Mouse (Mus musculus) embryonic facial prominence, embryonic 14.5 days (tissue): ENCODE measurements around the gene Gm16253. TPM values are rescaled to one million over a fixed set of nuclear protein-coding genes. Genes with fewer than 3 reads are reported as not detected.
A peak's percentile ranks its signal among the peaks of the same experiment; 100 is the strongest.

Source experiments
- ATAC-seq: fragments of 200-750 bp; cut with Nextera tagmentation; 2 replicates; pipeline ENCODE4 v1.8.0; 2017; ENCODE audit warnings: low read depth, moderate number of reproducible peaks, moderate TSS enrichment
- DNase-seq: peaks from one replicate; pipeline ENCODE4 v3.0.0-alpha.2; 2015; ENCODE audit warnings: low spot score
- H3K27ac ChIP-seq: fragments of 300-500 bp; sonication (generic); replicated peaks from 2 replicates; pipeline ENCODE4 v1.5.1; 2014; ENCODE audit warnings: low read depth, mild to moderate bottlenecking, low read length, moderate library complexity
- H3K27me3 ChIP-seq: fragments of 300-500 bp; sonication (generic); replicated peaks from 2 replicates; pipeline ENCODE4 v1.6.1; 2014; ENCODE audit warnings: low read length; ENCODE audit not compliant: control insufficient read depth, insufficient read depth
- H3K36me3 ChIP-seq: fragments of 300-500 bp; sonication (generic); 2 replicates; pipeline ENCODE4 v1.6.1; 2014; ENCODE audit warnings: low read length, mixed read lengths; ENCODE audit not compliant: control insufficient read depth, insufficient read depth
- H3K4me1 ChIP-seq: fragments of 300-500 bp; sonication (generic); 2 replicates; pipeline ENCODE4 v1.6.1; 2014; ENCODE audit warnings: antibody characterized with exemption, low read length; ENCODE audit not compliant: control insufficient read depth, insufficient read depth
- H3K4me2 ChIP-seq: fragments of 300-500 bp; sonication (generic); 2 replicates; pipeline ENCODE4 v1.6.1; 2014; ENCODE audit warnings: low read depth, mild to moderate bottlenecking, low read length, moderate library complexity, mixed read lengths
- H3K4me3 ChIP-seq: fragments of 300-500 bp; sonication (generic); 2 replicates; pipeline ENCODE4 v1.5.1; 2014; ENCODE audit warnings: low read depth, mild to moderate bottlenecking, low read length
- H3K9ac ChIP-seq: fragments of 300-500 bp; sonication (generic); 2 replicates; pipeline ENCODE4 v1.6.1; 2014; ENCODE audit warnings: low read depth, mild to moderate bottlenecking, low read length, moderate library complexity, mixed read lengths
- H3K9me3 ChIP-seq: fragments of 300-500 bp; sonication (generic); 2 replicates; pipeline ENCODE4 v1.6.1; 2016; ENCODE audit warnings: low read length; ENCODE audit not compliant: control insufficient read depth
- WGBS: fragments of 180-500 bp; shearing (Covaris S2); extraction: QIAGEN DNeasy Blood & Tissue Kit; methylation state at CpG from one replicate; pipeline ENCODE4 v1.1.7; 2014; 5-methylcytosine and 5-hydroxymethylcytosine counted together
- polyA plus RNA-seq: library from polyadenylated mRNA; unstranded; fragments of >200 nt; fragmentation: Nextera tagmentation; extraction: Ambion mirVana; gene quantifications from 2 replicates; pipeline ENCODE4 v1.2.1, GENCODE M21; 2014

The Gm16253 gene
- polyA plus RNA-seq, 1 experiment from 2014 or later, result not detected

DNA sequence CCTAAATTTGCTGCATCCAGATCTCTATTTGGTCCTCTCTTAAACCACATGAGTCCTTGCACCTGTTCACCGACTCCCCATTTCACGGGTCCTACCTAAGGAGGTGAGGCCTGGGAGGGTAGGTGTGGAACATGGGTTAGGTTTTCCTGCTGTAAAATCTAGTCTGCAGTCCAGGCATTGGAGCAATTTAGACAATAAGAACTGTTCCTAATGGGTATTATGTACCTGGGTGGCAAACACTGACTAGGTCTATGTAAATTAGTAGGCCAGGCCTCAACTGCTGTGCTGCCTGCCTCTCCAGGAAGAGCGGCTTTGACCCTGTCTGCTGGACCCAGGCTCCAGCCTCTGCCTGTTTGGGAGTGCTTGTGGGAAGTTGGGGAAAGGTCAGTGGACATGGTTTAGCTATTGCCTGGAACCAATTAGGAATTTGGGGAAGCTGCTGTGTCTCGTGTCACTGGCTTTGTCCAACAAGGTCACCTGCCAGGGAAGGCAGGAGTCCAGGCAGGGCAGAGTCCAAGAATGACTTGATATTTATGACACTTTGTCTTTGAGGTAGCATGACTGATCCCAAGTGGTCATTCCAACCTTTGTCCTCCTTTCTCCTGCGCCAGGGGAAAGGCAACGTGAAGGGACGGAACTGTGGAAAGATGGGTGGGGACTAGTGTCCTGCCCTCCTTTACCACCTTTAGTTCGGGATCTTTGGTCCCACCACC, 1.4 kb upstream of the Gm16253 start:
- ATAC-seq, result no peak

DNA sequence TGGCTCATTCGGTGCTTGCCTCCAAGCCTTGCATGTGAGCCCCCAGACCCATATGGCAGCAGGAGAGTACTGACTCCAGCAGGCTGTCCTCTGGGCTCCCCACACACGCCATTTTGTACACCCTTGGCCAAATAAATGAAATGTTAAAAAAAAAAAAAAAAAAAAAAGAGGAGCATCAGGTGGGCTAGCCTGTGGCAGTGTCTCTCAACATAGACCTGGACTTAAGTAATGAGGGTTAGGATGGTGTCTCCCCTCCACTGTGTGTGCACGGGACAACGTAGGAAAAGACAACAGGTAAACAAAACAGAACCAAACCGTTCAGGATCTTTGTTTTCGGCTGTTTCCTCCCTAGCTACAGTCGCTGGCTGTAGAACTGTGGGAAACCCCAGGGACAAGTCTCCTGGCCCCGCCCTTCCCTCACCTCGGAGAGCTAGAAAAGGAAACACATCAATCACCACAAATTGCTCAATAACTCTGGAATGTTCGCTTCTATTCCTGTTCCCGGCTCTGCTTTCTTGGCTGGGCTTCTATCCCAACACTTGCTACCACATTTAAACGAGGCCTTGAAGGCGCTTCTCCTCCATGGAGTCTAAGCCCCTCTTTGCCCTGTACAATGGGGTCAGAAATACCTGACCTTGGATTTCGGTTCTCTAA, 652 bp upstream of the Gm16253 start:
- H3K9ac ChIP-seq, result no peak overlapping the region
- H3K9me3 ChIP-seq, result no peaks in the 10 kb centered on the region
- DNase-seq, result peak; percentile 82
- peak overlapping the region; percentile 72 for H3K27ac ChIP-seq
- H3K4me3 ChIP-seq, result peak overlapping the region; percentile 3; the same call in 1 of the 2 replicates
- H3K4me2 ChIP-seq, result peak overlapping the region; percentile 41
- H3K36me3 ChIP-seq, result peaks cover 5% of the 10 kb centered on the region; the same call in 1 of the 2 replicates
- H3K27me3 ChIP-seq, result no peaks in the 10 kb centered on the region
- WGBS, result 38% methylated on average over 14 of the region's 14 CpGs
- peak; percentile 17 for ATAC-seq
- H3K4me1 ChIP-seq, result peaks cover 8% of the 10 kb centered on the region

More for the DNA sequence above, 1.4 kb upstream of the Gm16253 start:
- 85% methylated on average over 8 of the region's 8 CpGs for WGBS
- DNase-seq, result no peak
- H3K27ac ChIP-seq, result peak overlapping the region; percentile 72; the same call in 1 of the 2 replicates
- H3K4me2 ChIP-seq, result no peak overlapping the region
- H3K27me3 ChIP-seq, result no peaks in the 10 kb centered on the region
- no peak overlapping the region for H3K9ac ChIP-seq
- H3K4me1 ChIP-seq, result peaks cover 8% of the 10 kb centered on the region
- H3K36me3 ChIP-seq, result peaks cover 5% of the 10 kb centered on the region; the same call in 1 of the 2 replicates
- H3K4me3 ChIP-seq, result no peak overlapping the region
- no peaks in the 10 kb centered on the region for H3K9me3 ChIP-seq

DNA sequence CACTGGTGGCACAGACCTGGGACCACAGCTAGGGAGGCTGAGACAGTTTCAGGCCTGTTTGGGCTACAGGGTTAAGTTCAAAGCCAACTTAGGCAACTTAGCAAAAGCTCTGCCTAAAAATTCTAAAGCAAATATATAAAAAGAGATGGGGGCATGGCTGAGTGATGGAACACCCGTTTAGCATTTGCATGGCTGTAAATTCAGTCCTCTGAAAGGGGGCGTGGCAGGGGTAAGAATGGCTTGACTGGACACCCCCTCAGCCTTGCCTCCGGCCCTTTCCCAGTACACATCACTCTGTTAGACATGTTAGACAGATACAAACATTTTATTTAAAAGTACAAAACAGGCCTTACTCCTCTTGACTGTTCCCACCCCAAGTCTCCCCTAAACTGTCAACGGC, 782 bp downstream of the Gm16253 start:
- WGBS, result 75% methylated on average over 4 of the region's 4 CpGs
- peak overlapping the region; percentile 41; the same call in 1 of the 2 replicates for H3K4me2 ChIP-seq

DNA sequence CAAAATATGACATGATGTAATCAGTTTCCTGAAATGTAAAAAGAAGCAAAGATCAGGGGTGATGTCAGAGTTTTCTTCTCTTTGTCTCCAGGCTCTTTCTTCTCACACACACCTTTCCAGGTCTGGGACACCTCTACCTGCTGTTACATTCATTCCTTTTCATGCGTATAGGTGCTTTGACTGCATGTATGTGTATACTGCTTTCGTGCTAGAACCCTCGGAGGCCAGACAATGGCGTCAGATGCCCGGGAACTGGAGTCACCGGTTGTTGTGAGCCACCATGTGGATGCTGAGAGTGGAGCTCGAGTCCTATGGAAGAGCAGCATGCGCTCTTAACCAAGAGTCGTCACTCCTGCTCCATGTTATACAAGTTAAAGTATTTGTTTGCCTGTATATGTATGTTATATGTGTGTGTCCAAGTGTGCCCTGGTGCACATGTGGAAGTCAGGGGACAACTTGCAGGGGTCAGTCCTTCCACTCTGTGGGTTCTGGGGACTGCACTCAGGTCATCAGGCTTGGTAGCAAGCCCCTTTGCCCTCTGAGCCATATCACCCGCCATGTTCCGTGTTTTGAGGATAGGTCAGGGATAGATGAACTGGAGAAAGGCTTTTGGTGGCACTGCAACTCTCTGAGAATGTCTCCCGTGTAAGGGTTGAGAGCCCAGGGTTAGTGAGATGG, 1.9 kb downstream of the Gm16253 start:
- no peaks in the 10 kb centered on the region for H3K9me3 ChIP-seq
- H3K4me3 ChIP-seq, result no peak overlapping the region
- ATAC-seq (no peak), DNase-seq (no peak)
- H3K4me2 ChIP-seq, result no peak overlapping the region
- 79% methylated on average over 12 of the region's 12 CpGs for WGBS
- H3K27ac ChIP-seq, result no peak overlapping the region
- H3K36me3 ChIP-seq, result peaks cover 5% of the 10 kb centered on the region; the same call in 1 of the 2 replicates
- H3K27me3 ChIP-seq, result no peaks in the 10 kb centered on the region
- H3K9ac ChIP-seq, result no peak overlapping the region
- peaks cover 8% of the 10 kb centered on the region for H3K4me1 ChIP-seq

More for the DNA sequence above, 782 bp downstream of the Gm16253 start:
- H3K4me3 ChIP-seq, result no peak overlapping the region
- no peak overlapping the region for H3K9ac ChIP-seq
- peak overlapping the region; percentile 72 for H3K27ac ChIP-seq
- peaks cover 5% of the 10 kb centered on the region; the same call in 1 of the 2 replicates for H3K36me3 ChIP-seq
- peaks cover 8% of the 10 kb centered on the region for H3K4me1 ChIP-seq
- H3K9me3 ChIP-seq, result no peaks in the 10 kb centered on the region
- no peaks in the 10 kb centered on the region for H3K27me3 ChIP-seq
- no peak for ATAC-seq
- no peak for DNase-seq

DNA sequence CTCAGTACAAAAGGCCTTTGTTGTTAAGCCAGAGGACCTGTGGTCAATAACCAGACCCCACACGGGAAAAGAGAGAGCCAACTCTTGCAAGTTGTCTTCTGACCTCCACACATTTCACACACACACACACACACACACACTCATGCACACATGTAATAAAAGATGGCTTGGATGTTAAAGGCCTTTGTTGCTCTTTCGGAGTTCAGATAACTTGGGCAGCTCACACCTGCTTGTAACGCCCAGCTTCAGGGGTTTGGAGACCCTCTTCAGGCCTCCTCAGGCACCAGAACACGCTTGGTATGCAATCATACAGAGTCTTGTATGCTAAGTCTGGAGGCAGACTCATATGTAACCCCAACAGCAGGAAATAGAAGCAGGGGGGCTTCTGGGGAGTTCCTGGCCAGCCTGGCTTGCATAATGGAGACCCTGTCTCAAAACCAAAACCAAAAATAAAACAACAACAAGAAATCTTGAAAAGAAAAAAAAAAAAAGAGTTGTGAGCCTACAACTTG, 2.5 kb downstream of the Gm16253 start:
- ATAC-seq (no peak), DNase-seq (no peak)
- 67% methylated on average over 4 of the region's 4 CpGs for WGBS
- no peak overlapping the region for H3K4me2 ChIP-seq
- H3K36me3 ChIP-seq, result peaks cover 5% of the 10 kb centered on the region; the same call in 1 of the 2 replicates
- H3K9me3 ChIP-seq, result no peaks in the 10 kb centered on the region
- no peak overlapping the region for H3K4me3 ChIP-seq
- H3K4me1 ChIP-seq, result peaks cover 8% of the 10 kb centered on the region
- no peak overlapping the region for H3K9ac ChIP-seq
- H3K27me3 ChIP-seq, result no peaks in the 10 kb centered on the region
- H3K27ac ChIP-seq, result no peak overlapping the region

DNA sequence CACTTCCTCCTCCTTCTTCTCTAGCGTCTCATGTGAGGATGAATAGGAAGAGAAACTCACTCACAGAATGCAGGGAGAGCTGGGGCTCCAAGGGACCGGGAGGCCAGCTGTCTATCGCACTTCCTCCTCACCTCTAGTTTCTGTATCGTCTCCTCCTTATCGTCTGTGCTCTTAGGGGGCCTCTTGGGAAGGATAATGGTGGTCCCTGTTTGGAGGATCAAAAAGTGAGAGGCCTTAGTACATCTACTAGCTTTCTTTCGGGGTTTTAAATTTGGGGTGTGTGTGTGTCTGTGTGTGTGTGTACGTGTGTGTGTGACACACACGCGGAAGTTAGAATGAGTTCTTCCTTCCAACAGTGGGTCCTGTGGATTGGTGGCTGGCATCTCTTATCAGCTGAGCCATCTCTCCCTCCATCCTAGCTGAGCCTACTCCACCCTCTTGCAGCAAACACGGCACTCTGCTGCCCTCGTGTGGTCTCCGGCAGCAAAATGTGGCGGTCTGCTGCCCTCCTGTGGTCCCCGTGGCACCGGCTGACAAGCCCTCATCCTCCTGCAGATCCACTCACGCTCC, 3.2 kb downstream of the Gm16253 start:
- peaks cover 5% of the 10 kb centered on the region; the same call in 1 of the 2 replicates for H3K36me3 ChIP-seq
- peak; percentile 93 for DNase-seq
- H3K4me2 ChIP-seq, result peak overlapping the region; percentile 56
- 8% methylated on average over 16 of the region's 16 CpGs for WGBS
- ATAC-seq, result peak; percentile 81
- no peak overlapping the region for H3K27ac ChIP-seq
- no peaks in the 10 kb centered on the region for H3K9me3 ChIP-seq
- no peaks in the 10 kb centered on the region for H3K27me3 ChIP-seq
- H3K9ac ChIP-seq, result peak overlapping the region; percentile 61
- peak overlapping the region; percentile 31 for H3K4me3 ChIP-seq
- H3K4me1 ChIP-seq, result peaks cover 8% of the 10 kb centered on the region

DNA sequence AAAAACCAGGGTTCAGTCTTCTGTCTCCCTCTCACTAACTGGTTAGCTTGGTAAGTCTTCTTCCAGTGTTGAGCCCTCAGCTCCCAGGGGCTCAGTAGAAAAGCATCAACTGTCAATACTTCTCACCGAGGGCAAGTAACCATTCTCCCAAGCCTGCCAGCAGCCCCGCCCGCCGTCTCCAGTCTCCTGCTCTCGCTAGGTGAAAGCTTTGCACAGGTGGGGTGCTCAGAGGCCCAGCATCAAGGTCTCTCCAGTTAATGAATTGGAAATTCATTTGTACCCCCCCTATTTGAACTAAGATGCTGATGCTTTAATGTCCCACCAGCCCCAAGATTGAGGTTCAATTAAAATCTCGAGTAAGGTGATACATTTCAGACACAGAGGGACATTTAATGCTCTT, 4.4 kb downstream of the Gm16253 start:
- Histone ChIP-seq H3K27me3 (no peaks in the 10 kb centered on the region), H3K4me2 (no peak overlapping the region), H3K4me3 (no peak overlapping the region), H3K9ac (no peak overlapping the region), H3K36me3 (peaks cover 5% of the 10 kb centered on the region; the same call in 1 of the 2 replicates), H3K4me1 (peaks cover 7% of the 10 kb centered on the region), H3K27ac (no peak overlapping the region), H3K9me3 (no peaks in the 10 kb centered on the region)
- WGBS, result 46% methylated on average over 6 of the region's 6 CpGs
- ATAC-seq (no peak), DNase-seq (no peak)
